Mouse (Mus musculus) forebrain, embryonic 11.5 days (tissue): Measurements from ENCODE around the gene Noxa1. TPM values are rescaled to one million over a fixed set of nuclear protein-coding genes. Genes with fewer than 3 reads are reported as not detected.

Experiments used
- ATAC-seq: fragments of 200-750 bp; cut with Nextera tagmentation; replicated peaks from 2 replicates; pipeline ENCODE4 v1.8.0; 2017; ENCODE audit warnings: moderate TSS enrichment; ENCODE audit not compliant: low FRiP score
- DNase-seq: peaks from one replicate; pipeline ENCODE4 v3.0.0-alpha.2; 2017; ENCODE audit warnings: low spot score
- H3K27ac ChIP-seq: fragments of 300-500 bp; sonication (generic); 2 replicates; pipeline ENCODE4 v1.5.1; 2014; ENCODE audit warnings: low read depth, low read length
- H3K27me3 ChIP-seq: fragments of 300-500 bp; sonication (generic); 2 replicates; pipeline ENCODE4 v1.6.1; 2014; ENCODE audit warnings: mild to moderate bottlenecking, low read length, mixed read lengths; ENCODE audit not compliant: control insufficient read depth, insufficient read depth
- H3K36me3 ChIP-seq: fragments of 300-500 bp; sonication (generic); 2 replicates; pipeline ENCODE4 v1.6.1; 2014; ENCODE audit warnings: mild to moderate bottlenecking, low read length, moderate library complexity, mixed read lengths; ENCODE audit not compliant: control insufficient read depth, insufficient read depth
- H3K4me1 ChIP-seq: fragments of 300-500 bp; sonication (generic); replicated peaks from 2 replicates; pipeline ENCODE4 v1.6.1; 2014; ENCODE audit warnings: low read length, mixed read lengths; ENCODE audit not compliant: control insufficient read depth, insufficient read depth
- H3K4me2 ChIP-seq: fragments of 300-500 bp; sonication (generic); 2 replicates; pipeline ENCODE4 v1.6.1; 2014; ENCODE audit warnings: low read depth, mild to moderate bottlenecking, low read length, moderate library complexity, mixed read lengths; ENCODE audit not compliant: severe bottlenecking
- H3K4me3 ChIP-seq: fragments of 300-500 bp; sonication (generic); 2 replicates; pipeline ENCODE4 v1.5.1; 2014; ENCODE audit warnings: low read depth, low read length
- H3K9ac ChIP-seq: fragments of 300-500 bp; sonication (generic); 2 replicates; pipeline ENCODE4 v1.6.1; 2014; ENCODE audit warnings: low read length
- H3K9me3 ChIP-seq: fragments of 300-500 bp; sonication (generic); 2 replicates; pipeline ENCODE4 v1.6.1; 2016; ENCODE audit warnings: low read length, mixed read lengths; ENCODE audit not compliant: control insufficient read depth
- WGBS: fragments of 180-500 bp; shearing (Covaris S2); extraction: QIAGEN DNeasy Blood & Tissue Kit; methylation state at CpG from one replicate; pipeline ENCODE4 v1.1.7; 2014; 5-methylcytosine and 5-hydroxymethylcytosine counted together
- polyA plus RNA-seq: library from polyadenylated mRNA; unstranded; fragments of >200 nt; fragmentation: Nextera tagmentation; extraction: Ambion mirVana; gene quantifications from 2 replicates; pipeline ENCODE4 v1.2.1, GENCODE M21; 2014

Noxa1 gene
- polyA plus RNA-seq, 1 experiment from 2014 or later = 0.31 TPM

DNA sequence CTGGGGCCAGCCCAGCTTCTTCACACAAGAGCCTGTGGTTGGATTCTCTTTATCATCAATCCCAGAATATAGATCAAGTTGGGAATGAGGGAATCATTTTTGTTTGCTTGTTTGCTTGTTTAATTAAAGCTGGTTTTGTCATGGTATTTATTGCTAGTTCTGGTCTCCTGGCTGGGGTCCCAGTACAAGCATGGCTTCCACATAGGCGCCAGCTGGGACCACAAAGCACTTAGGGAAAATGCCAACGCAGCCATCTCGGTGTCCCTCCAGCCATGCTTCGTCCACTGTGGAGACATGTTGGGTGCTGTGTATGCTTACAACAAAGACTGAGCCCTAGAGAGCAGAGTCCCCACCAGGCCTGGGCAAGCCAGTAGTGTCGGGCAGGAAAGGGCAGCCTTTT lies 9.4 kb downstream of the Noxa1 start:
- Histone ChIP-seq H3K9ac (no peak overlapping the region), H3K36me3 (no peaks in the 10 kb centered on the region), H3K4me3 (no peak overlapping the region), H3K27me3 (no peaks in the 10 kb centered on the region), H3K4me2 (no peak overlapping the region), H3K9me3 (no peaks in the 10 kb centered on the region), H3K27ac (no peak overlapping the region), H3K4me1 (no peaks in the 10 kb centered on the region)
- WGBS = 91% methylated on average over 5 of the region's 5 CpGs
- ATAC-seq (no peak), DNase-seq (no peak)

DNA sequence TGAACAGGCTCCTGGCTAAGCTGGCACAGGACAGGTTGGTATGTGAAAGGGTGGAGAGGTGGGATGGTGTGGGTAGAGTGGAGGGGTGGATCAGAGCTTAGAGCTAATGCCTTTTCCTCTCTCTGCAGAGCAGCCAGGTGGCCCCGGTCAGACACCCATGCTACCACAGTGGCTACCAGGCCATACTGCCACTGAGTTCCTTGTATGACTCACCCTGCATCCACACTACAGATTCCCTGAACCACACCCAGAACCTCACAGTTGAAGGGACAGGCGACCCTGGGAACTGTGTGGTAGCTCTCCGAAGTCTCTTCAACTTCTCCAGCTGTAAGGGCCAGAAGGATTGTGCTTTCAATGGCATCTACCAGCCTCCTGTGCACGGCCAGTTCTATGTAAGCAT lies 11.3 kb downstream of the Noxa1 start:
- Histone ChIP-seq H3K9ac (no peak overlapping the region), H3K4me3 (no peak overlapping the region), H3K36me3 (no peaks in the 10 kb centered on the region), H3K4me1 (no peaks in the 10 kb centered on the region), H3K4me2 (no peak overlapping the region), H3K27ac (no peak overlapping the region), H3K9me3 (no peaks in the 10 kb centered on the region), H3K27me3 (no peaks in the 10 kb centered on the region)
- ATAC-seq = no peak
- 76% methylated on average over 4 of the region's 4 CpGs for WGBS
- DNase-seq = no peak

DNA sequence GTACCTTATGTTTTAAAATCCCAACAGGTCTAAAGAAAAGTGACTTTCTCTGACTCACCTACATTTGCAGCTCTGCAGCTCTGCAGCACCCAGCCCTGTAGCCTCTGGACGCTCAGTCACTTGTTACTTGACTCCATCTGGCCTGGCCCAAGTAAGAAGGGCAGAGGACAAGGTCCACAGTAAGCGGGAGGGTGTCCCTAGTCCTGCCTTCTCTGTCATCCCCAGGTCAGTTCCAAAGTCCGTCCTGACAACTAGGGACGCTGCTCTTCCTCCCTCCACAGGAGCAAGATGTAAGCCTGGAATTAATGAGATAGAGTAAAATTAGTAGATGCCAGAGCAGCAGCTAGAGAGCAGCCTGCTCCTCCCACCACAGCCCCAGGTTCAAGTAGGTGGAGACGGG lies 14.9 kb downstream of the Noxa1 start, which contains the start of gene Entpd8:
TSS of gene Entpd8 (plus strand) at position 229 of the 400 bp plus-strand sequence.
- ATAC-seq (no peak), DNase-seq (no peak)
- WGBS = 65% methylated on average over 5 of the region's 5 CpGs
- H3K4me1 ChIP-seq = no peaks in the 10 kb centered on the region
- H3K9ac ChIP-seq = no peak within 1 kb of the TSS
- no peaks in the 10 kb centered on the region for H3K9me3 ChIP-seq
- no peak within 1 kb of the TSS for H3K4me3 ChIP-seq
- no peaks in the 10 kb centered on the region for H3K27me3 ChIP-seq
- H3K27ac ChIP-seq = no peak within 1 kb of the TSS
- no peak within 1 kb of the TSS for H3K4me2 ChIP-seq
- no peaks in the 10 kb centered on the region for H3K36me3 ChIP-seq

DNA sequence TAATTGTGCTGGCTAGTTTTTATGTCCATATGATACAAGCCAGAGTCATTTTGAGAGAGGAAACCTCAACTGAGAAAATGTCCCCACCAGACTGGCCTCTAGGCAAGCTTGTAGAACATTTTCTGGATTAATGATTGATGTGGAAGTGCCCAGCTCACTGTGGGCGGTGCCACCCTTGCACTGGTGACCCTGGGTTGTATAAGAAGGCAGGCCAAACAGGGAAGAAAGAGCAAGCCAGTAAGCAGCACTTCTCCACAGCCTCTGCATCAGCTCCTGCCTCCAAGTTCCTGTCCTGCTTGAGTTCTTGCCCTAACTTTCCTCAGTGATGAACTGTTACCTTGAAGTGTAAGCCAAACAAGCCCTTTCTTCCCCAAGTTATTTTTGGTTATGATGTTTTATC lies 16.0 kb downstream of the Noxa1 start:
- H3K9ac ChIP-seq = no peak overlapping the region
- H3K27me3 ChIP-seq = no peaks in the 10 kb centered on the region
- WGBS = 81% methylated on average over 1 of the region's 1 CpGs
- ATAC-seq = no peak
- no peak for DNase-seq
- H3K4me1 ChIP-seq = no peaks in the 10 kb centered on the region
- H3K4me2 ChIP-seq = no peak overlapping the region
- H3K27ac ChIP-seq = no peak overlapping the region
- no peaks in the 10 kb centered on the region for H3K9me3 ChIP-seq
- H3K36me3 ChIP-seq = no peaks in the 10 kb centered on the region
- H3K4me3 ChIP-seq = no peak overlapping the region

GRCm38 (mm10) chr2:25075506-25075905 lies 19.4 kb downstream of the Noxa1 start:
- H3K4me1 ChIP-seq = no peaks in the 10 kb centered on the region
- H3K27me3 ChIP-seq = no peaks in the 10 kb centered on the region
- H3K36me3 ChIP-seq = no peaks in the 10 kb centered on the region
- DNase-seq (no peak), ATAC-seq (no peak)
- no peaks in the 10 kb centered on the region for H3K9me3 ChIP-seq
- no peak overlapping the region for H3K9ac ChIP-seq
- no peak overlapping the region for H3K27ac ChIP-seq
- 79% methylated on average over 4 of the region's 4 CpGs for WGBS
- no peak overlapping the region for H3K4me2 ChIP-seq
- H3K4me3 ChIP-seq = no peak overlapping the region

GRCm38 (mm10) chr2:25072398-25072797 lies 22.6 kb downstream of the Noxa1 start:
- H3K9me3 ChIP-seq = no peaks in the 10 kb centered on the region
- H3K4me2 ChIP-seq = no peak overlapping the region
- 90% methylated on average over 4 of the region's 4 CpGs for WGBS
- H3K36me3 ChIP-seq = no peaks in the 10 kb centered on the region
- no peaks in the 10 kb centered on the region for H3K27me3 ChIP-seq
- H3K4me3 ChIP-seq = no peak overlapping the region
- H3K4me1 ChIP-seq = no peaks in the 10 kb centered on the region
- DNase-seq (no peak), ATAC-seq (no peak)
- no peak overlapping the region for H3K27ac ChIP-seq
- H3K9ac ChIP-seq = no peak overlapping the region

- no peaks in the 10 kb centered on the region for H3K36me3 ChIP-seq
- DNase-seq = no peak
- H3K27me3 ChIP-seq = no peaks in the 10 kb centered on the region
- H3K4me3 ChIP-seq = no peak overlapping the region
- no peak overlapping the region for H3K4me2 ChIP-seq
- H3K9ac ChIP-seq = no peak overlapping the region
- no peak for ATAC-seq
- H3K4me1 ChIP-seq = no peaks in the 10 kb centered on the region
- H3K27ac ChIP-seq = no peak overlapping the region
- WGBS = 74% methylated on average over 4 of the region's 4 CpGs
- H3K9me3 ChIP-seq = no peaks in the 10 kb centered on the region
Observed at GRCm38 (mm10) chr2:25069537-25069936, 25.4 kb downstream of the Noxa1 start.

DNA sequence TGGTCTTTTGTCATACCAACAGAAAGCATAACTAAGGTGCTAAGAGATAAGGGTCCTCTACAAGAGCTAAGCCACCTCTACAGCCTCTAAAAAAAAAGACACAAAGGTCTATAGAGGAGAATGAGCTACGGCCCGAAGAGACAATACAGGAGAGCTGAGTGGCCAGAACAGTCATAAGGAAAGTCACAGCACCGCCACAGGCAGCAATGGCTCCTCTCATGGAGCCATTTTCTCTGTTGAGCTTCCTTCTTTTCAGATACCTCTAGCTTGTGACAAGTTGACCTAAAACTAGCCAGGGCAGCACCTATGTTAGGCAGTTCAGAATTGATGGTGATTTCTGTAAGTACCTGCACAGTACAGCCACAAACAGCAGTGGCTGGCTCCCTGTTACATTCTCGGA lies 28.4 kb downstream of the Noxa1 start:
- H3K27me3 ChIP-seq = no peaks in the 10 kb centered on the region
- H3K36me3 ChIP-seq = no peaks in the 10 kb centered on the region
- ATAC-seq = no peak
- no peak overlapping the region for H3K4me2 ChIP-seq
- no peaks in the 10 kb centered on the region for H3K4me1 ChIP-seq
- H3K9ac ChIP-seq = no peak overlapping the region
- H3K4me3 ChIP-seq = no peak overlapping the region
- 83% methylated on average over 4 of the region's 4 CpGs for WGBS
- no peaks in the 10 kb centered on the region for H3K9me3 ChIP-seq
- H3K27ac ChIP-seq = no peak overlapping the region
- no peak for DNase-seq

- Histone ChIP-seq H3K9ac (no peak overlapping the region), H3K4me1 (no peaks in the 10 kb centered on the region), H3K27me3 (no peaks in the 10 kb centered on the region), H3K9me3 (no peaks in the 10 kb centered on the region), H3K27ac (no peak overlapping the region), H3K36me3 (no peaks in the 10 kb centered on the region), H3K4me2 (no peak overlapping the region), H3K4me3 (no peak overlapping the region)
- ATAC-seq = no peak
- no peak for DNase-seq
Observed at GRCm38 (mm10) chr2:25065537-25065936, 29.4 kb downstream of the Noxa1 start.
